Mouse (Mus musculus) G1E (cell line): ENCODE results near the gene Erg.

Experiments used
- CTCF ChIP-seq: IDR thresholded peaks from 2 replicates; pipeline ENCODE4 v1.5.1; 2012; ENCODE audit warnings: low read depth, low read length, inconsistent platforms, mixed read lengths
- GATA1 ChIP-seq: IDR thresholded peaks from 2 replicates; pipeline ENCODE4 v1.6.1; 2012; ENCODE audit warnings: borderline replicate concordance, low read length, inconsistent platforms, mixed read lengths
- TAL1 ChIP-seq: conservative IDR thresholded peaks from 2 replicates; pipeline ENCODE4 v1.6.1; 2012; ENCODE audit warnings: low read depth, low read length, inconsistent platforms, mixed read lengths

GRCm38 (mm10) chr16:95487606-95488351 is 98.6 kb downstream of the Erg start:
- TF ChIP-seq CTCF (no peak), GATA1 (no peak), TAL1 (peak; percentile 47; the same call in 1 of the 2 replicates)
